Mouse (Mus musculus) mature B cell (primary cell): ENCODE data around the gene Acad8.

ENCODE experiments used
- in situ Hi-C: fragments of 300-500 bp; cut with MboI; formaldehyde crosslinking; loops from 2 replicates; pipeline ENCODE4 v1.14.3; 2019

The Acad8 gene

DNA sequence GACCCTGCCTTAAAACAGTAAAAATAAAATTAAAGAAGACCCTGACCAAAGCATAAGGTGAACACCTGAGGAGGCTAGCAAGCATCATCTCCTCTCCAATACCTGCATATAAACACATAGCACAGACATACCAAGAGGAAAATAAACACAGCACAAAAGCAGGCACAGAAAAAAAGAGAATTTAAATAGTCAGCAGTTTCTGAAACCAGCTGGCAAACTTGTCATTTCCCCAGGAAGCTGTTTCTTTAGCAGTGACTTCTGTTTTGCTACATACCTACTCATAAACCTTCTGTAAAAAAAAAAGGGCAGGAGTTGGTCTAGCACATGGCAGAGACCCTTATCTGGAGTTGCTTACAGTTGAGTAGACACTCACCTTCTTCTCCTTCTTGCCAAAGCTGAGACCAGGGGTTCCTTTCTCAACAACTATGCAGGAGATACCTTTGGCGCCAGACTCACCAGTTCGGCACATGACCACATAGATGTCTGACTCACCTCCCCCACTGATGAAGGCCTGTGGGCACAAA, 14.2 kb downstream of the Acad8 start:
- in situ Hi-C loops, result no loop called here

DNA sequence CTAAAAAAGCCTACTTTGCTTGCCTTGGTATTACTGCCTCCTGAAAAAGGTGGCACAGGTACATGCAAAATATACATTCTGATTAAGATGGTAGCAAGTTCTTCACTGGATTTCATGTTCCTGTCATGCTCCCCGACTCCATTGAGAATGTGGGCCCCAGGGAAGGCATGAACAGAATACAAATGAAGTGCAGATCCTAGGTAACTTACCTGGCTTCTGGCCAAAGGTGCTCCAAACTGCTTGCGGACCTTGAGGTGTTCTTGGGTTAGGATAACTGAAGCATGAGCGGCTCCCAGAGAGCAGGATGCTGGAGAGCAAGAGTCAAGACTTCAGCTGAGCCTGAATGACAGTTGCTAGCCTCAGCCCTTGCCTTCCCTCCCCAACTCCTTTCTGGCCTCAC, 20.6 kb downstream of the Acad8 start:
- in situ Hi-C loops, result no loop called here

DNA sequence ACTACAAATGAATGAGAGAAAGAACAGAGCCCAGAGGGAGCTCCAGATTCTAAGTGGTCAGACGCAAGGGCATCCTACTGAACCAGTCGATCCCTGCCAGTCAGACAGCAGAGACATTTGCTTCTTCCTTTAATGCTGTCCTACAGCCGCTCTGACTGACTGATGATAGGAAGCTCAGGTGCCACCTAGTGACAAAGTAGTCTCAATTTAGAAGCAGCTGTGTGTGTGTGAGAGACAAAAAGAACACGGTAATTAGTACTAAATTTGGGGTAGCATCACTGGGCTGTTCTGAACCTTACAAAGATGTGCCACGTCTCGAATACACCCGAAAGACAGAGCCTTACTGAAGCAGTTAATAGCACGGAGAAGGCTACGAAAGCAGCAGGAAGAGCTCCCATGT, 21.6 kb downstream of the Acad8 start:
- in situ Hi-C loops, result no loop called here

DNA sequence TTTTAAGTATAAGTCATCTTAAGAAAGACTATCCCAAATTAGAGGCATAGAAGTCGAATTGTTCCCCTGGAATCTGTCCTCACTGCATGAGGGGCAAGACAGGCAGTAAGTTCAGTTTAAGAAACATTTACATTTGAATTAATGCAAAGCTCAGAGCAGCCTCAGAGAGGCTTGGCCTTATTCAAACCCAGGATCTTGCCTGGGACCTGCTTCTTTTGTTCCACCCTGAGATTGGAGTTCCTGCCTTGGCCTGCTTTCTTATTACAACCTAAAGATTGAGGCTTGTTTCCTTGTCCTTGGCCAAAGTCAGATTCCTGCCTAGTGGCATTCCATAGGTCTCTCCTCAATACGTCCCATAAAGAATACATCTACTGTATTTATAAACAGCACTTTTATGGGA, 51.6 kb downstream of the Acad8 start:
- in situ Hi-C loops, result no loop called here

DNA sequence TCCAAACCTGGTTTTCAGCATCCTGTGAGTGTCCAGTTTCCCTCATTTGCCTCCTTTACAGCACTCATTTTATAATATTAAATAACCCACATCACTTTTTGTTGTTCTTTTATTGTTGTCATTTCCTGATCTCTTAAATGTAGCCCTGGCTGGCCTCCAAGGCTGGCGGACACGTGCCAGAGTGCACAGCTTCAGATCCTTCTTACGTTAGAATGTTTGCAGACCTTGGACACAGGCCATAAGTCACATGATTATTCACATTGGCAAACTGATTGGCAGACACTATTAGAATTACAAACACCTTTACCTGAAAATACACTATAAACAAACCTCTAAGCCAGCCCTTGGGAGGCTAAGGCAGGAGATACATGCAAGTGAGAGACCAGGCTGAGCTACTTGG, 75.2 kb downstream of the Acad8 start:
- in situ Hi-C loops, result no loop called here
